Mouse (Mus musculus): ENCODE results near the gene Sptlc3. TPM values are rescaled to one million over a fixed set of nuclear protein-coding genes. Genes with fewer than 3 reads are reported as not detected.

The Sptlc3 gene
- total and polyA plus RNA-seq, 3 experiments, result not detected

DNA sequence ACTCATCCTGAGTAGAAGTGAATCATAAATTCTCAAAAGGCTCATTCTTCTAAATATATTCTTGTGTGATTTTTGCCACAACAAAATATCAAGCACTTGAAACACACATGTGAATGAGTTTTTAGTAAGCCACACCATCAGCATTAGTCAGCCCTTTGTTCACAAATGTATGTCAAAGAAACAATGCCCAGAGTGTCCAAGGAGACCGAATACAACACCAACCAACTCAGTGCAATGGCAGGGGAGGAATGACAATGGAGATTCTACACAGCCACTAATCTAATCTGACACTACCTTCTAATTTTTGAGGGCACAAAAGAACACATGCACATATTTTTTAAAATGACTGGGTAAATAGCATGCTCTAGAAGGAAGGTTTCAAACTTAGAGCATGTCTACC lies 132.8 kb downstream of the Sptlc3 start:
- no peak for DNase-seq (ENCODE audit: low read depth, low spot score)
- TF ChIP-seq BHLHE40 (IDR thresholded peaks at IDR 0.05; ENCODE audit: borderline replicate concordance, low read depth, low read length) (no peak), CHD2 (IDR thresholded peaks at IDR 0.05; ENCODE audit: low read length) (no peak), ELF1 (IDR thresholded peaks at IDR 0.05; ENCODE audit: low read depth, low read length) (no peak), RAD21 (IDR thresholded peaks at IDR 0.05; ENCODE audit: low read depth, low read length) (no peak), SIN3A (IDR thresholded peaks at IDR 0.05; ENCODE audit: low read length) (no peak), KAT2A (conservative IDR thresholded peaks at IDR 0.05; ENCODE audit: low read depth, low read length) (no peak), NRF1 (IDR thresholded peaks at IDR 0.05; ENCODE audit: insufficient read depth, low read depth, low read length, poor library complexity, severe bottlenecking) (no peak), EP300 (IDR thresholded peaks at IDR 0.05; ENCODE audit: low read depth in 1 of 2, low read length in 2 of 2) (no peak), TAL1 (IDR thresholded peaks at IDR 0.05; ENCODE audit: low read length) (no peak), MEF2A (IDR thresholded peaks at IDR 0.05; ENCODE audit: extremely low read depth, insufficient replicate concordance, low read depth, low read length, poor library complexity, severe bottlenecking) (no peak)
- no peak overlapping the region for H3K4me3 ChIP-seq (ENCODE audit: control insufficient read depth in 1 of 2, insufficient read depth in 1 of 2, low read depth in 2 of 2, low read length in 2 of 2)
- no peaks in the 10 kb centered on the region for H3K9me3 ChIP-seq (replicated peaks; ENCODE audit: insufficient read depth, low read length)
- no peaks in the 10 kb centered on the region for H3K79me2 ChIP-seq (ENCODE audit: control insufficient read depth, insufficient read depth, low read length, poor library complexity)
- H3K4me1 ChIP-seq (ENCODE audit: control insufficient read depth in 1 of 2, insufficient read depth in 2 of 2, low read length in 2 of 2), result no peaks in the 10 kb centered on the region
- no peaks in the 10 kb centered on the region for H3K27me3 ChIP-seq (ENCODE audit: control insufficient read depth in 1 of 2, insufficient read depth in 2 of 2, low read length in 2 of 2)
- H3K36me3 ChIP-seq (ENCODE audit: control insufficient read depth in 1 of 2, insufficient read depth in 2 of 2, low read length in 2 of 2), result no peaks in the 10 kb centered on the region
- H3K9ac ChIP-seq (ENCODE audit: control insufficient read depth, low read depth, low read length, poor library complexity, severe bottlenecking), result no peak overlapping the region
- no peak overlapping the region for H3K27ac ChIP-seq (ENCODE audit: control insufficient read depth, low read depth, low read length)

DNA sequence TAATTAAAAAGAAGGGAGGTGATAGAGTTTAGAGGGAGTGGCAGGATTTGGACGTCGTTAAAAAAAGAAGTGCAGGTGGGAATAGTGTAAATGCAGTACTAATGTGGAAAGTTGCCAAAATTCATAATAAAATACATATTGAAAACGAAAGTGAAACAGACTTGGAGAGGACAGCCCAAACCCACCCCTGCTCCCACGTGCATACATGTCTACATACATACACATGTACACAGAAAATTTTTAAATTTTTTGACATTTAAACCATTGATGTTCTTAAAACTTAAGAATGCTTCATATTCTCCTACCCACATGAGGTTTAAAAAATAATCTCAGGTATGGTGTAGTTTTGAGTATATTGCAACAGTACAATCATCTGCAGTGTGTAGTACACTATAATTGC lies 135.0 kb downstream of the Sptlc3 start:
- H3K36me3 ChIP-seq (ENCODE audit: control insufficient read depth in 1 of 2, insufficient read depth in 2 of 2, low read length in 2 of 2), result no peaks in the 10 kb centered on the region
- TF ChIP-seq SMC3 (IDR thresholded peaks at IDR 0.05; ENCODE audit: low read depth, low read length) (no peak), MAX (IDR thresholded peaks at IDR 0.05; ENCODE audit: low read length) (no peak), HCFC1 (IDR thresholded peaks at IDR 0.05; ENCODE audit: low read depth, low read length) (no peak), TAL1 (IDR thresholded peaks at IDR 0.05; ENCODE audit: low read length) (no peak), MXI1 (IDR thresholded peaks at IDR 0.05; ENCODE audit: low read depth, low read length) (peak; percentile 85), MYC (IDR thresholded peaks at IDR 0.05; ENCODE audit: low read depth, low read length) (no peak), SIN3A (IDR thresholded peaks at IDR 0.05; ENCODE audit: low read length) (peak; percentile 32; the same call in 1 of the 2 replicates), USF1 (IDR thresholded peaks at IDR 0.05; ENCODE audit: low read depth, low read length) (no peak), MAZ (IDR thresholded peaks at IDR 0.05; ENCODE audit: low read depth, low read length) (no peak), ZNF384 (IDR thresholded peaks at IDR 0.05; ENCODE audit: low read depth, low read length) (no peak), USF2 (IDR thresholded peaks at IDR 0.05; ENCODE audit: borderline replicate concordance in 1 of 2, insufficient read depth in 1 of 2, low read depth in 1 of 2, low read length in 2 of 2) (no peak), ELF1 (IDR thresholded peaks at IDR 0.05; ENCODE audit: low read depth, low read length) (no peak), CHD2 (IDR thresholded peaks at IDR 0.05; ENCODE audit: low read length) (no peak), POLR2AphosphoS2 (IDR thresholded peaks at IDR 0.05; ENCODE audit: low read length) (no peak), RCOR1 (IDR thresholded peaks at IDR 0.05; ENCODE audit: low read depth, low read length) (no peak)
- H3K79me2 ChIP-seq (ENCODE audit: control insufficient read depth, insufficient read depth, low read length, poor library complexity), result no peaks in the 10 kb centered on the region
- peak; percentile 16 for DNase-seq (ENCODE audit: low read depth, low spot score)
- peak overlapping the region; percentile 4; the same call in 1 of the 2 replicates for H3K9ac ChIP-seq (ENCODE audit: control insufficient read depth, low read depth, low read length, poor library complexity, severe bottlenecking)
- H3K27me3 ChIP-seq (ENCODE audit: control insufficient read depth in 1 of 2, insufficient read depth in 2 of 2, low read length in 2 of 2), result no peaks in the 10 kb centered on the region
- no peak overlapping the region for H3K27ac ChIP-seq (ENCODE audit: control insufficient read depth, low read depth, low read length)
- H3K4me1 ChIP-seq (ENCODE audit: control insufficient read depth in 1 of 2, insufficient read depth in 2 of 2, low read length in 2 of 2), result no peaks in the 10 kb centered on the region
- no peaks in the 10 kb centered on the region for H3K9me3 ChIP-seq (replicated peaks; ENCODE audit: insufficient read depth, low read length)
- peak overlapping the region; percentile 46 to 62 for H3K4me3 ChIP-seq (ENCODE audit: control insufficient read depth in 1 of 2, insufficient read depth in 1 of 2, low read depth in 2 of 2, low read length in 2 of 2)

Measured in MEL (cell line).